Mouse (Mus musculus): ENCODE results near the gene Flot2. TPM values are rescaled to one million over a fixed set of nuclear protein-coding genes. Genes with fewer than 3 reads are reported as not detected.

Flot2 gene
- polyA plus RNA-seq, 1 experiment from 2014 or later, result 45.7 TPM

DNA sequence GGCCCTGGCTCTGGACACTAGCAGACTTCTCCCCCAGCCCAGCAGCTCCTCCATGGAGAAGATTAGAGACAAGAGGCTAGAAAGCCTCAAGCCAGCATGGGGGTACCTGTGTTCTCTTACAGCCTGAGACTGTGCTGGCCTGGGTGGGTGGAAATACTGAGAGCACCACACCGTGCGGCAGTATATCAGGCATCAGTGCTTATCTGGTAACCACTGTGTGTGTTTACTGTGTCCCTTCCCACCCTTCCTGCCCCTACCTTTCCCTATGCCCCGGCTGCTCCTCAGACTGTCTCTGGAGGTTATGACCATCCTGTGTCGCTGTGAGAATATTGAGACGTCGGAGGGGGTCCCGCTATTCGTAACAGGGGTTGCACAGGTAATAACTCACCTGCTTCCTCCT lies 15.3 kb downstream of the Flot2 start:
- Histone ChIP-seq H3K4me3 (ENCODE audit: low read length) (no peak overlapping the region), H3K4me1 (ENCODE audit: control insufficient read depth, insufficient read depth, low read length) (no peaks in the 10 kb centered on the region), H3K9ac (ENCODE audit: low read depth, low read length) (no peak overlapping the region), H3K27ac (ENCODE audit: low read depth, low read length) (no peak overlapping the region), H3K9me3 (ENCODE audit: control insufficient read depth, low read length) (no peaks in the 10 kb centered on the region), H3K27me3 (ENCODE audit: control insufficient read depth, insufficient read depth, low read length) (no peaks in the 10 kb centered on the region), H3K4me2 (replicated peaks; ENCODE audit: low read depth, low read length) (no peak overlapping the region), H3K36me3 (ENCODE audit: control insufficient read depth, insufficient read depth, low read length) (peaks cover 31% of the 10 kb centered on the region)
- no peak for ATAC-seq (ENCODE audit: low FRiP score, low TSS enrichment)
- WGBS, result 87% methylated on average over 8 of the region's 8 CpGs

- WGBS, result 62% methylated on average over 8 of the region's 8 CpGs
- peaks cover 45% of the 10 kb centered on the region for H3K36me3 ChIP-seq (ENCODE audit: control insufficient read depth, insufficient read depth, low read length)
These were observed 19.2 kb downstream of the Flot2 start for GRCm38 (mm10) chr11:78056946-78057345.

DNA sequence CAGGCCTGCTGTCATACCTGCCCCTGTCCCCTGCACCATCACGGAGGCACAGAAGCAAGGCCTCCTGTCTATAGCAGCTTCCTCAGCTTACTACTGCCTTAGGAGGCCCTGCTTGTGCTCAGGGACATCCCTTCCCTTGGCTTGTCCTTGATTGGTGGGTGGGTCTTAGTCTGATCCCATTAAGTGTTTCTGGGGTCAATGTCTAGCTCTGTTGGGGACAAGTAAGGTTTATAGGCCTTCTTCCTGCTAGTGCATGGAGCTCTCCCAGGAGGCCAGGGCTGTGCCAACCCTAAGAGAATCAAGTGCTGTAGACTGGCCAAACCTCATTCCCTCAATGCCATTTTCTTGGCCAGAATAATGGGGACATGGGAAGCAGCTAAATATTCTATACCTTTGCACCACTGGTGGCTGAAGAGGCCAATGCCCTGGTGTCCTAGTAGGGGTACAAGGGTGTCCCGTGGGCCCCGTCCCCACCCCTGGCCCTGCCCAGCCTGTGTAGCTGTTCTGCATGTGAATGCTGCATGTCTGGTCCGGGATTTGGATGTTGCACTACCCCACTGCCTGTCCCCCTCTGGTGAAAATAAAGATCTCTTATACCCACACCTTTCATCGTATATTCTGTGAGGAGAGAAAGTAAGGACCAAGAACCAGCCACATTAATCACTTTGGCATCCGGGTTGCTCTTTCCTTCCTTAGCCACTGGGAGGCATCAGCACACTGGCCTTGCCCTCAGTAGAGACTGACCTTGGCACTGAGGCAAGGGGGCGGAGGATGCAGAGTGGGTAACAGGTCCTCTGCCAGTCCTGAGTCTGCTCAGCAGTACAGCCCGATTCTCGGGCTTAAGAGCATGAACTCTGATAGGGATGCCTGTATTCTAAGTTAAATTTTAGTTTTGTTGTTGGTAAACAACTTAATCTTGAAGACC lies 22.4 kb downstream of the Flot2 start:
- Histone ChIP-seq H3K27ac (ENCODE audit: low read depth, low read length) (no peak overlapping the region), H3K9me3 (ENCODE audit: control insufficient read depth, low read length) (no peaks in the 10 kb centered on the region), H3K27me3 (ENCODE audit: control insufficient read depth, insufficient read depth, low read length) (no peaks in the 10 kb centered on the region), H3K9ac (ENCODE audit: low read depth, low read length) (no peak overlapping the region), H3K4me1 (ENCODE audit: control insufficient read depth, insufficient read depth, low read length) (no peaks in the 10 kb centered on the region), H3K36me3 (ENCODE audit: control insufficient read depth, insufficient read depth, low read length) (peaks cover 32% of the 10 kb centered on the region), H3K4me2 (replicated peaks; ENCODE audit: low read depth, low read length) (no peak overlapping the region), H3K4me3 (ENCODE audit: low read length) (no peak overlapping the region)
- peak; percentile 75; the same call in 1 of the 2 replicates for ATAC-seq (ENCODE audit: low FRiP score, low TSS enrichment)
- WGBS, result 52% methylated on average over 9 of the region's 9 CpGs

More at GRCm38 (mm10) chr11:78056946-78057345, 19.2 kb downstream of the Flot2 start:
- H3K4me1 ChIP-seq (ENCODE audit: control insufficient read depth, insufficient read depth, low read length), result no peaks in the 10 kb centered on the region
- no peak overlapping the region for H3K27ac ChIP-seq (ENCODE audit: low read depth, low read length)
- H3K4me2 ChIP-seq (replicated peaks; ENCODE audit: low read depth, low read length), result no peak overlapping the region
- no peak for ATAC-seq (ENCODE audit: low FRiP score, low TSS enrichment)
- H3K27me3 ChIP-seq (ENCODE audit: control insufficient read depth, insufficient read depth, low read length), result no peaks in the 10 kb centered on the region
- H3K9me3 ChIP-seq (ENCODE audit: control insufficient read depth, low read length), result no peaks in the 10 kb centered on the region
- no peak overlapping the region for H3K4me3 ChIP-seq (ENCODE audit: low read length)
- no peak overlapping the region for H3K9ac ChIP-seq (ENCODE audit: low read depth, low read length)

GRCm38 (mm10) chr11:78062563-78062962 lies 24.8 kb downstream of the Flot2 start:
- Histone ChIP-seq H3K36me3 (ENCODE audit: control insufficient read depth, insufficient read depth, low read length) (peaks cover 23% of the 10 kb centered on the region), H3K27ac (ENCODE audit: low read depth, low read length) (no peak overlapping the region), H3K4me2 (replicated peaks; ENCODE audit: low read depth, low read length) (no peak overlapping the region), H3K9me3 (ENCODE audit: control insufficient read depth, low read length) (no peaks in the 10 kb centered on the region), H3K4me1 (ENCODE audit: control insufficient read depth, insufficient read depth, low read length) (no peaks in the 10 kb centered on the region), H3K9ac (ENCODE audit: low read depth, low read length) (no peak overlapping the region), H3K27me3 (ENCODE audit: control insufficient read depth, insufficient read depth, low read length) (no peaks in the 10 kb centered on the region), H3K4me3 (ENCODE audit: low read length) (no peak overlapping the region)
- 79% methylated on average over 1 of the region's 1 CpGs for WGBS
- no peak for ATAC-seq (ENCODE audit: low FRiP score, low TSS enrichment)

DNA sequence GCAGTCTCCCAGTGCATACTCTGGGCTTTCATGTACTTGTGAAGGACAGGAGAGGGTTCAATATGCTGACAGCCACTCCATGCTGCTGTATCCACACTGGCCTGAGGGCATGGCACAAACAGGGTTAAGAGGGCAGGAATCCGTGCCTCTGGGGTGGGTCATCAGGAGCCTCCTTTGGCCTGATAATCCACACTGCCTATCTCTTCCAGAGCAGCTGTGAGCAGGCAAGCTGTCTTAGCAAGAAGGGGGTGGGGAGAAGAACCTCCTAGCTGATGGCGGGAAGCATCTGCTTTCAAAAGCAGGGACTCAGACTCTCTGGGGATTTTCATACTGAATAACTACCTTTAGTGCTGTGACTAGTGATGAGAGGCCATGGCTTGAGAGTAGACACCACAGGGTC lies 28.2 kb downstream of the Flot2 start:
- Histone ChIP-seq H3K9ac (ENCODE audit: low read depth, low read length) (no peak overlapping the region), H3K4me1 (ENCODE audit: control insufficient read depth, insufficient read depth, low read length) (no peaks in the 10 kb centered on the region), H3K27ac (ENCODE audit: low read depth, low read length) (no peak overlapping the region), H3K27me3 (ENCODE audit: control insufficient read depth, insufficient read depth, low read length) (no peaks in the 10 kb centered on the region), H3K4me2 (replicated peaks; ENCODE audit: low read depth, low read length) (no peak overlapping the region), H3K4me3 (ENCODE audit: low read length) (no peak overlapping the region), H3K36me3 (ENCODE audit: control insufficient read depth, insufficient read depth, low read length) (no peaks in the 10 kb centered on the region), H3K9me3 (ENCODE audit: control insufficient read depth, low read length) (no peaks in the 10 kb centered on the region)
- WGBS, result 47% methylated on average over 2 of the region's 2 CpGs
- no peak for ATAC-seq (ENCODE audit: low FRiP score, low TSS enrichment)

DNA sequence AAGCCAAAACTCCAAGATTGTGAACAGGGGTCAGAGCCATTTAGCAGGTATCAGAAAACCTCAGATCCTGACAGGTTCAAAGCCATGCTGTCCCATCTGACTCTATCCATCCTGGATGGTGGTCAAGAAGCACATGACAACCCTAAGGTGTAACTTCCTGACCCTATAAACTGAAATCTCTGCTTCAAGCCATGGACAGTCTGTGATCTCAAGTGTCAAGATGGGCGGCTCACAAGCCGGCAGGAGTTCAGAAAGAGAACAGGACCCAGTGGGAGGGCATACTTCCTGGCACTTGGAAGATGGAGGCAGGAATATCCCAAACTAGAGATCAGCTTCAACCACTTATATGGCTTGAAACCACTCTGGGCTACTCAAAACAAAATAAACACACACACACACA lies 28.9 kb downstream of the Flot2 start:
- H3K4me1 ChIP-seq (ENCODE audit: control insufficient read depth, insufficient read depth, low read length), result no peaks in the 10 kb centered on the region
- no peaks in the 10 kb centered on the region for H3K27me3 ChIP-seq (ENCODE audit: control insufficient read depth, insufficient read depth, low read length)
- H3K4me2 ChIP-seq (replicated peaks; ENCODE audit: low read depth, low read length), result no peak overlapping the region
- 54% methylated on average over 2 of the region's 2 CpGs for WGBS
- no peak overlapping the region for H3K27ac ChIP-seq (ENCODE audit: low read depth, low read length)
- H3K9ac ChIP-seq (ENCODE audit: low read depth, low read length), result no peak overlapping the region
- H3K36me3 ChIP-seq (ENCODE audit: control insufficient read depth, insufficient read depth, low read length), result peaks cover 1% of the 10 kb centered on the region
- no peak for ATAC-seq (ENCODE audit: low FRiP score, low TSS enrichment)
- H3K9me3 ChIP-seq (ENCODE audit: control insufficient read depth, low read length), result no peaks in the 10 kb centered on the region
- no peak overlapping the region for H3K4me3 ChIP-seq (ENCODE audit: low read length)

DNA sequence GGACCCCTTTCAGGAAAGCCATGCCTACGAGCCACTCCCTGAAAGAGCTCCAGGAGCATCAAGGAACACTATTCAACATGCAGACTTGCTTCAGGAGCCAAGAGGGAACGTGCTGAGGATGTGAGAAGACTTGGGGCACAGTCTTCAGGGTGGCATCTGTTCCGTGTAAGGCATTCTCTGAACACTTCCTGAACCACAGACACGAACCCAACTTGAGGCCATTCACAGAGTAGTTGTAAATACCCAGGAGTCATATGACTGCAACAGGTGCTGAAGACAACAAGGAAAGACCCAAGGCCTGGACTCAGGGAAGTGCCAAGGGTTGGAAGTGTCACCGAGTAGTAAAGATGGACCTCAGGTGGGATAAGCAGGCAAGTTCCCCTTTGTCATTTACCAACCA lies 29.8 kb downstream of the Flot2 start:
- 59% methylated on average over 5 of the region's 5 CpGs for WGBS

DNA sequence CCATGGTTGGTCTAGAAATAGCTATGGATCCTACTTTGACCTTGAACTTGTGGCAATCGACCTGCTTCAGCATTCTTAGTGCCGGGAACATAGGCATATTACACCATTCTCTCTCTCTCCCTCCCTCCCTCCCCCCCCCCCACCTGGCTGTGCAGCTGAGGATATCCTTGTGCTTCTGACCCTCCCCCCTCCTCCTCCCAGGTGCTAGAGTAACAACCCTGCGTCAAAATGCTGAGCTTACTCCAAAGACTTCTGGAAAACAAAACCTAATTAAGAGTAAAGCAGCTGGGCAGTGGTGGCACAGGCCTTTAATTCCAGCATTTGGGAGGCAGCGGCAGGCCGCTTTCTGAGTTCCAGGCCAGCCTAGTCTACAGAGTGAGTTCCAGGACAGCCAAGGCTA lies 31.4 kb downstream of the Flot2 start:
- Histone ChIP-seq H3K9ac (ENCODE audit: low read depth, low read length) (no peak overlapping the region), H3K4me1 (ENCODE audit: control insufficient read depth, insufficient read depth, low read length) (no peaks in the 10 kb centered on the region), H3K36me3 (ENCODE audit: control insufficient read depth, insufficient read depth, low read length) (peaks cover 26% of the 10 kb centered on the region), H3K4me3 (ENCODE audit: low read length) (no peak overlapping the region), H3K9me3 (ENCODE audit: control insufficient read depth, low read length) (no peaks in the 10 kb centered on the region), H3K27ac (ENCODE audit: low read depth, low read length) (no peak overlapping the region), H3K27me3 (ENCODE audit: control insufficient read depth, insufficient read depth, low read length) (no peaks in the 10 kb centered on the region), H3K4me2 (replicated peaks; ENCODE audit: low read depth, low read length) (no peak overlapping the region)
- no peak for ATAC-seq (ENCODE audit: low FRiP score, low TSS enrichment)
- WGBS, result 89% methylated on average over 5 of the region's 5 CpGs

More for the DNA sequence above, 29.8 kb downstream of the Flot2 start:
- Histone ChIP-seq H3K4me1 (ENCODE audit: control insufficient read depth, insufficient read depth, low read length) (no peaks in the 10 kb centered on the region), H3K36me3 (ENCODE audit: control insufficient read depth, insufficient read depth, low read length) (peaks cover 10% of the 10 kb centered on the region), H3K27me3 (ENCODE audit: control insufficient read depth, insufficient read depth, low read length) (no peaks in the 10 kb centered on the region), H3K9me3 (ENCODE audit: control insufficient read depth, low read length) (no peaks in the 10 kb centered on the region), H3K4me3 (ENCODE audit: low read length) (no peak overlapping the region), H3K9ac (ENCODE audit: low read depth, low read length) (no peak overlapping the region), H3K27ac (ENCODE audit: low read depth, low read length) (no peak overlapping the region), H3K4me2 (replicated peaks; ENCODE audit: low read depth, low read length) (no peak overlapping the region)
- ATAC-seq (ENCODE audit: low FRiP score, low TSS enrichment), result no peak

DNA sequence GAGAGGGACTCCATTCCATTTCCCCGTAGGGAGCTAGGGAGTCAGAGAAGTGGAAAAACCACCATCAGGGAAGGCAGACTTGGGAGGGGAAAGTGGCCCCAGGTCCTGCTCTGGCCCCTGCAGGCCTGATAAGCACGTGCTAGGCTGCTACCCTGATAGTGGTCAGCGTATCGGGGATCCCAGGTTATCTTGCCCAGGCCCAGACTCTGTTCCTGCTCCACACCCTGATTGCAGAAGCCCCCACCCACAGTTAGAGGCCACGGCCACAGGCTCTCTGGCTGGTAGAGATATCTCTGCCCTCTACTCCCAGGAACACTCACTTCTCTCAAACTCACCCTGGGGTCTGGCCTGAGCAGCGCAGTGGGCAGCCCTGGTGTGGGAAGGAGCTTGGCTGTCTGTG lies 31.9 kb downstream of the Flot2 start:
- Histone ChIP-seq H3K27me3 (ENCODE audit: control insufficient read depth, insufficient read depth, low read length) (no peaks in the 10 kb centered on the region), H3K4me2 (replicated peaks; ENCODE audit: low read depth, low read length) (no peak overlapping the region), H3K4me3 (ENCODE audit: low read length) (no peak overlapping the region), H3K9me3 (ENCODE audit: control insufficient read depth, low read length) (no peaks in the 10 kb centered on the region), H3K27ac (ENCODE audit: low read depth, low read length) (no peak overlapping the region), H3K9ac (ENCODE audit: low read depth, low read length) (no peak overlapping the region), H3K36me3 (ENCODE audit: control insufficient read depth, insufficient read depth, low read length) (peaks cover 31% of the 10 kb centered on the region), H3K4me1 (ENCODE audit: control insufficient read depth, insufficient read depth, low read length) (no peaks in the 10 kb centered on the region)
- ATAC-seq (ENCODE audit: low FRiP score, low TSS enrichment), result no peak; the same call in 1 of the 2 replicates
- 81% methylated on average over 6 of the region's 6 CpGs for WGBS
